Mouse (Mus musculus) brain, embryonic 14.5 days (tissue): ENCODE data around the gene Slc9a4. TPM values are rescaled to one million over a fixed set of nuclear protein-coding genes. Genes with fewer than 3 reads are reported as not detected.
A peak's percentile ranks its signal among the peaks of the same experiment; 100 is the strongest.
"Not testable (repeated sequence)": the region's sequence is repeated elsewhere in the genome, so short reads cannot be mapped to it uniquely, and the experiment has no call there.

Experiments
- DNase-seq: peaks from one replicate; pipeline ENCODE4 v3.0.0-alpha.2; 2011; ENCODE audit warnings: low read depth
- CTCF ChIP-seq: fragments of 200-500 bp; IDR thresholded peaks from 2 replicates; pipeline ENCODE4 v1.5.1; 2012; ENCODE audit warnings: inconsistent platforms, mild to moderate bottlenecking, moderate library complexity, borderline replicate concordance; ENCODE audit not compliant: insufficient read depth, insufficient read length; ENCODE audit errors: extremely low read depth
- POLR2A ChIP-seq: fragments of 200-500 bp; IDR thresholded peaks from 2 replicates; pipeline ENCODE4 v1.6.1; 2012; ENCODE audit warnings: mild to moderate bottlenecking, inconsistent platforms, borderline replicate concordance; ENCODE audit not compliant: poor library complexity, insufficient read depth, insufficient read length, severe bottlenecking; ENCODE audit errors: extremely low read depth
- polyA plus RNA-seq: library from polyadenylated mRNA; depleted of rRNA; stranded (reverse); fragments of >200 nt; gene quantifications from 2 replicates; pipeline ENCODE4 v1.2.3, GENCODE M21; 2012; rRNA removed

Gene Slc9a4
- 0.07 and 0.16 TPM in 2 replicates for polyA plus RNA-seq

GRCm38 (mm10) chr1:40579784-40580183 is at the start of gene Slc9a4:
Gene Slc9a4, plus strand, starts transcription at chr1:40580081.
- peak; percentile 79 for DNase-seq
- TF ChIP-seq CTCF (peak; percentile 84; the same call in 1 of the 2 replicates), POLR2A (no peak)

GRCm38 (mm10) chr1:40537577-40537976 is 42.3 kb upstream of the Slc9a4 start:
- TF ChIP-seq POLR2A = no peak
- peak; percentile 21; the same call in 1 of the 2 replicates for TF ChIP-seq CTCF
- peak; percentile 16 for DNase-seq

GRCm38 (mm10) chr1:40544650-40545049 is 35.2 kb upstream of the Slc9a4 start:
- no peak for TF ChIP-seq POLR2A
- TF ChIP-seq CTCF = peak; percentile 74; the same call in 1 of the 2 replicates

GRCm38 (mm10) chr1:40546645-40547044 is 33.2 kb upstream of the Slc9a4 start:
- DNase-seq = no peak
- TF ChIP-seq POLR2A (no peak), CTCF (no peak)

More at GRCm38 (mm10) chr1:40544650-40545049, 35.2 kb upstream of the Slc9a4 start:
- peak; percentile 80 for DNase-seq

GRCm38 (mm10) chr1:40547064-40547572 is 32.8 kb upstream of the Slc9a4 start:
- DNase-seq = peak; percentile 70

GRCm38 (mm10) chr1:40547762-40548161 is 32.1 kb upstream of the Slc9a4 start:
- TF ChIP-seq POLR2A (no peak), CTCF (no peak)

More at GRCm38 (mm10) chr1:40547064-40547572, 32.8 kb upstream of the Slc9a4 start:
- TF ChIP-seq CTCF (no peak), POLR2A (no peak)

GRCm38 (mm10) chr1:40569374-40569773 is 10.5 kb upstream of the Slc9a4 start:
- no peak for DNase-seq
- TF ChIP-seq CTCF (no peak), POLR2A (no peak)

More at GRCm38 (mm10) chr1:40547762-40548161, 32.1 kb upstream of the Slc9a4 start:
- peak; percentile 35 for DNase-seq

GRCm38 (mm10) chr1:40580269-40580668 is 388 bp downstream of the Slc9a4 start:
- no peak for DNase-seq
- no peak for TF ChIP-seq POLR2A
- TF ChIP-seq CTCF = no peak

GRCm38 (mm10) chr1:40586776-40587175 is 6.9 kb downstream of the Slc9a4 start:
- no peak for DNase-seq
- no peak for TF ChIP-seq CTCF
- no peak for TF ChIP-seq POLR2A

- TF ChIP-seq CTCF = no peak
- TF ChIP-seq POLR2A = no peak
- no peak for DNase-seq
These were observed 11.1 kb downstream of the Slc9a4 start for GRCm38 (mm10) chr1:40590931-40591330.

GRCm38 (mm10) chr1:40597822-40598221 is 17.9 kb downstream of the Slc9a4 start:
- DNase-seq = no peak
- TF ChIP-seq CTCF = no peak
- no peak for TF ChIP-seq POLR2A

GRCm38 (mm10) chr1:40599661-40600060 is 19.8 kb downstream of the Slc9a4 start:
- not testable (repeated sequence) for DNase-seq

- DNase-seq = peak; percentile 80
- TF ChIP-seq POLR2A (no peak), CTCF (no peak)
These were observed 20.8 kb downstream of the Slc9a4 start for GRCm38 (mm10) chr1:40600394-40601327.
